Mouse (Mus musculus) cerebellum, postnatal 14 days (tissue): ENCODE results near the gene Gas2l3.

Experiments used
- DNase-seq, 2 experiments: peaks; one replicate each; pipeline ENCODE4 v3.0.0; 2021; ENCODE audit warnings: mixed read lengths in 2 of 2

Gas2l3 gene

GRCm38 (mm10) chr10:89395321-89395720 is 48.4 kb downstream of the Gas2l3 start:
- no peak for DNase-seq

GRCm38 (mm10) chr10:89392687-89393086 is 51.1 kb downstream of the Gas2l3 start:
- DNase-seq = peak; percentile 36 to 56

GRCm38 (mm10) chr10:89391571-89392163 is 52.1 kb downstream of the Gas2l3 start:
- DNase-seq = no peak

- no peak for DNase-seq
Measured at GRCm38 (mm10) chr10:89386461-89386860, 57.3 kb downstream of the Gas2l3 start.

- DNase-seq = peak; percentile 88 to 92
Measured at GRCm38 (mm10) chr10:89383462-89383861, 60.3 kb downstream of the Gas2l3 start.

GRCm38 (mm10) chr10:89377750-89378149 is 66.0 kb downstream of the Gas2l3 start:
- no peak for DNase-seq

GRCm38 (mm10) chr10:89370051-89370450 is 73.7 kb downstream of the Gas2l3 start:
- no peak for DNase-seq

GRCm38 (mm10) chr10:89358933-89359332 is 84.8 kb downstream of the Gas2l3 start:
- DNase-seq = no peak
